Mouse (Mus musculus) layer of hippocampus, adult 2 months (tissue): ENCODE measurements at regions not wholly inside any gene's neighbourhood (a gene's known extent, or its start where the extent isn't known, plus 50 kb on each side); places are given as distances from the start of the nearest gene placed in this dataset.

ENCODE experiments used
- DNase-seq, 2 experiments: peaks; one replicate each; pipeline ENCODE4 v3.0.0; 2022; ENCODE audit warnings: low spot score in 2 of 2
- H3K27ac ChIP-seq: fragments of 200-600 bp; 2 replicates; pipeline ENCODE4 v1.8.1; 2022
- H3K4me3 ChIP-seq: fragments of 200-600 bp; 2 replicates; pipeline ENCODE4 v1.8.1; 2022; ENCODE audit warnings: mild to moderate bottlenecking
- CTCF ChIP-seq: fragments of 200-600 bp; conservative IDR thresholded peaks from 2 replicates; pipeline ENCODE4 v1.8.1; 2022; ENCODE audit warnings: antibody characterized with exemption, mild to moderate bottlenecking, moderate library complexity

GRCm38 (mm10) chr6:95179993-95180392 is 63.0 kb downstream of the Kbtbd8 start:
- no peak overlapping the region for H3K27ac ChIP-seq
- no peak overlapping the region for H3K4me3 ChIP-seq
- TF ChIP-seq CTCF, result no peak
- no peak for DNase-seq

- no peak for TF ChIP-seq CTCF
- H3K27ac ChIP-seq, result no peak overlapping the region
- no peak for DNase-seq
- H3K4me3 ChIP-seq, result no peak overlapping the region
Measured at GRCm38 (mm10) chr6:95182238-95182637, 65.2 kb downstream of the Kbtbd8 start.

GRCm38 (mm10) chr6:95185074-95185931 is 68.3 kb downstream of the Kbtbd8 start:
- no peak overlapping the region for H3K27ac ChIP-seq
- no peak for DNase-seq
- no peak overlapping the region for H3K4me3 ChIP-seq
- TF ChIP-seq CTCF, result no peak

GRCm38 (mm10) chr6:95196631-95197030 is 79.6 kb downstream of the Kbtbd8 start:
- no peak overlapping the region for H3K4me3 ChIP-seq
- TF ChIP-seq CTCF, result no peak
- DNase-seq, result no peak
- H3K27ac ChIP-seq, result no peak overlapping the region

- TF ChIP-seq CTCF, result no peak
- peak; percentile 42 to 52 for DNase-seq
- no peak overlapping the region for H3K4me3 ChIP-seq
- H3K27ac ChIP-seq, result peak overlapping the region; percentile 84
Measured at GRCm38 (mm10) chr6:95198611-95199010, 81.6 kb downstream of the Kbtbd8 start.

- TF ChIP-seq CTCF, result no peak
- Histone ChIP-seq H3K27ac (peak overlapping the region; percentile 11; the same call in 1 of the 2 replicates), H3K4me3 (no peak overlapping the region; the same call in 1 of the 2 replicates)
- DNase-seq, result peak in 1 of 2 experiments; percentile 12
Measured at GRCm38 (mm10) chr6:95202291-95202790, 85.3 kb downstream of the Kbtbd8 start.

- Histone ChIP-seq H3K4me3 (no peak overlapping the region), H3K27ac (no peak overlapping the region)
- no peak for TF ChIP-seq CTCF
- no peak for DNase-seq
Measured at GRCm38 (mm10) chr6:95202978-95203377, 85.9 kb downstream of the Kbtbd8 start.

- H3K4me3 ChIP-seq, result no peak overlapping the region
- TF ChIP-seq CTCF, result no peak
- DNase-seq, result no peak
- H3K27ac ChIP-seq, result no peak overlapping the region
Measured at GRCm38 (mm10) chr6:95204231-95204630, 87.2 kb downstream of the Kbtbd8 start.

- Histone ChIP-seq H3K27ac (no peak overlapping the region), H3K4me3 (no peak overlapping the region)
- peak; percentile 29 to 63 for DNase-seq
- peak; percentile 82 for TF ChIP-seq CTCF
Measured at GRCm38 (mm10) chr6:95207063-95207462, 90.0 kb downstream of the Kbtbd8 start.

GRCm38 (mm10) chr6:95217431-95217830 is 100.4 kb downstream of the Kbtbd8 start:
- peak; percentile 43 to 60 for DNase-seq
- peak; percentile 74 for TF ChIP-seq CTCF
- H3K27ac ChIP-seq, result peak overlapping the region; percentile 36; the same call in 1 of the 2 replicates
- H3K4me3 ChIP-seq, result no peak overlapping the region

- no peak for DNase-seq
- H3K27ac ChIP-seq, result no peak overlapping the region
- TF ChIP-seq CTCF, result no peak
- no peak overlapping the region for H3K4me3 ChIP-seq
Measured at GRCm38 (mm10) chr6:95218830-95219229, 101.8 kb downstream of the Kbtbd8 start.

GRCm38 (mm10) chr6:95223537-95223936 is 98.4 kb upstream of the Gm10234 start:
- peak; percentile 81 to 92 for DNase-seq
- no peak overlapping the region for H3K27ac ChIP-seq
- peak; percentile 96 for TF ChIP-seq CTCF
- no peak overlapping the region for H3K4me3 ChIP-seq

- no peak for TF ChIP-seq CTCF
- no peak for DNase-seq
- Histone ChIP-seq H3K27ac (no peak overlapping the region), H3K4me3 (no peak overlapping the region)
Measured at GRCm38 (mm10) chr6:95229885-95230284, 92.0 kb upstream of the Gm10234 start.

GRCm38 (mm10) chr6:95234712-95235111 is 87.2 kb upstream of the Gm10234 start:
- no peak for TF ChIP-seq CTCF
- Histone ChIP-seq H3K27ac (no peak overlapping the region), H3K4me3 (no peak overlapping the region)
- no peak for DNase-seq
